Mouse (Mus musculus) cerebellum, adult 8-10 months (tissue): ENCODE data around the gene Abraxas1.

ENCODE experiments used
- DNase-seq: peaks from one replicate; pipeline ENCODE4 v3.0.0; 2022

The Abraxas1 gene

DNA sequence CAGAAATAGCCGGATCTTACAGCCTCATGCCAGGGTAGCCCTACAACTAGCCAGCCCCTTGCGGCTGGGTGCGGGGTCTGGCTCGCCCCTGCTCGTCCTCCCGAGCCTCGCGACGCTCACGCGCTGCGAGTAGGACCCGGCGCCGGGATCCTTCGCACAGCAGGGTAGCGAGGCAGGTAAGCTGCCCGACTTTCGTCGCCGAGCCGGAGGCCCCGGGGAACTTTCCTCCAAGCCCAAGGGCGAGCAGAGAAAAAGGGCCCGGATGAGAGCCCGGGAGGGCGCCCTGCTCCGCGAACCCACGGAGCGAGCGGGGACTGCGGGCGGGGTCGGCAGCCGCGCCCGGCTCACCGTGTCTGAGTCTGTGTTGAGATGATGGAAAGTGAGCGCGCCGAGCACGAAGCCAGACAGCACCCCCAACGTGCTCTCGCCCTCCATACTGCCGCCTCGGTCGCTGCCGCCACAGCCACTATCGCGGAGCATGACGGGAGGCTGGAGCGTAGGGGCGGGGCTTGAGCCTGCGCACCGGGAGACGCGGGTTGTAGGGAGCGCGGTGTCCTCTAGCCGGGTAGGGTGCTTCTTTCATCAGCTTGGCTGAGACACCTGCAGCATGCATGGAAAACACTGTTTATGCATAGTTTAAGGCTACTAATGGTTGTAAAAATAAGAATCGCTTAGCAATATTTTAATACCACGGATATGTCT is at the start of gene Abraxas1:
Abraxas1 (minus strand) TSS at position 483 of the 702 bp plus-strand sequence.
- DNase-seq = peak; percentile 83

DNA sequence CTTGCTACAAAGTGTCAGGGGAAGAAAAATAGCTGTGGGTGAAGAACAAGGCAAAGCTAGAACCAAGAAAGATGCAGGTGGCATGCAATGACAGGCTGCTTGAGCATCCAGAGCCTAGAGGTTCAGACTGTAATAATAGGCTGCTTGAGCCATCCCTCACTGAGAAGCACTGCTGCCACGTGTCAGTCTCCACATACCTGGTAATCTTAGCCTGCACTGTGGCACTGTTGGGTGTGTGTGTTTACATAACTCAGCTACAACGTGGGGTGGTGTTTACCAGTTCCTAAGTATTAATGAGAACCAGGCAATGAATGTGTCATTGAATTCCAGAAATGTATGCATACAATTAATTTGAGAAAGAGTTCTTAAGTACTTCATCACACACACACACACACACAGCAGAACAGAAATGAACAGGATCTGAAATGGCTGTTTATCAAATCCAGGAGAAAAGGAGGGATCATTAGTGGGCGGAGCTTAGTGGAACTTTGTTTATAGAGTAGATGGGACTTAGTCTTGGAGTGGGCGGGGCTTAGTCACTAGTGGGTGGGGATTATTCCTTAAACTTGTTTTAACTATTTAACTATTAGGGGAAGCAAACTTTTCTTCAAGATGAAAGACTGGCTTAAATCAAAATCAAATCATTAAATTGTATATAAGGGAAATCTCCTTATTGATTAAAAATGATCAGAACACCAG is 48.6 kb upstream of the Abraxas1 start:
- no peak for DNase-seq

DNA sequence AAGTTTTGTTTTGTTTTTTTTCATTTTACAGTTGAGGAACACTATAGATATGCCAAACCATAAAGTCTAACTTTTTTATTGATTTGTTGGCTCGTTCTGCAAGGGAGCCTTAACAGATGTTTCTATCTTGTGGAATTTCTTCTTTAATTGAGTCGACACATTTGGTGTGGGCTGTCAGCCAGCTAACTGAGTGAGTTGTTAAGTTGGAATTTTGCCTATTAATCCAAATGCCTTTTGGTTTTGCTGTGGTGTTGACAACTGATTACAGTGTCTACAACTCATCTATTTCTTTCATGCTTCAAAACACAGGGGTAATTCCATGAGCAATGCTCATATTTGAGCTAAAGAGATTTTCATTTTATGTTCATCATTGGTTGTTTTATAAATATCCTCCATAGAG is 45.4 kb upstream of the Abraxas1 start:
- DNase-seq = no peak

DNA sequence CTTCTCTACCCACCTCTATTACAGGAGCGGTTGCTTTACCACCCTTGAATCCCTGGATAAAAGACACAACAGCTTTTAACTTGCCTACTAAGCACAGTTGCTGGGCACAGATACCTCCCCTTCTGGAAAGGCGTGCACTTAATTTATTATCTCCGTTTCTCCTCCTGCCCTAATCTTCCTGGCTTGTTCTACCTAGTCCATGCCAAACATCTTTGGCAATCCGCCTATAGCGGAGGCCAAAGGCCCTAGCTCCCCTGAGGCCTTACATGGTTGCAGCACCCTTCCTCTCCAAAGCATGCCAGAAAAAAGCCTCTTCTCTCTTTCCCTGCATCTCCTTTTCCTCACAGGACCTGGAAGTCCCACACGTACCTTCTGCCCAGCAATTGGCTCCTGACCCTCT is 43.7 kb upstream of the Abraxas1 start:
- no peak for DNase-seq

DNA sequence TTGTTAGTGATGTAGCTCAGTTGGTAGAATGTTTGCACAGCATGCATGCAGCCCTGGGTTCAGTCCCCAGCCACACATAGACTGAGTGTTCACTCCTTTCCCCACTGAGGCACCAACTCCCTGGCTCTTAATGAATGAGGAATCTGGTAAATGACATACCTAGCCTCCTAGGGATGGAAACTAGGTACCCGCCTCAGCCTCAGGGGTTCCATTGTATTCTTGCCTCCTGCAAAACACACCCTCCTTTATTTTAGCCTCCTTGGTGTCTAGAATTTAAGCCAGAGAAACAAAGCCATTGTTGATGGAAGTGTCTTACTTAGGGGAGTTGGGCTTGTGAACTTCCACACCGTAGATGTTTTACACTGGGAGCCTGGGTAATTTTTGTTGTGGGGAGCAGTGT is 42.3 kb upstream of the Abraxas1 start:
- no peak for DNase-seq

DNA sequence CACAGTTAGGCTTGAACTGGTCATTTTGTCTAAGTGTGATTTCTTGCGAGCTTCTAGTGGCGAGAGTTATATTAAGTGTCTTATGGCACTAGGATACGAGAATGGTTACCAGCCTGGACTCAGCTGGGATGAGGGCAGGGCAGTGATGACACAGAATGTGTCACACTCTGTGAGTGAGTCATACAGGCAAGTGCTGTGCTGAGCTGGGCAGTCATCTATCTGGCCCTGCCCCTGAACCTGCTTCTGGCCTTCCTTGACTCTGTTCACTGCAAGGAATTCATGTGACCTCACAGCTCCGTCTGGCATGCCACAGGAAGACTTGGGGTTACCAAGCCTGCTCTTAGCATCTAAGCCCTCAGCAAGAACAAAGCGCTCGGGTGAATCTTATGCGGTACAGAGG is 41.0 kb upstream of the Abraxas1 start:
- DNase-seq = no peak

DNA sequence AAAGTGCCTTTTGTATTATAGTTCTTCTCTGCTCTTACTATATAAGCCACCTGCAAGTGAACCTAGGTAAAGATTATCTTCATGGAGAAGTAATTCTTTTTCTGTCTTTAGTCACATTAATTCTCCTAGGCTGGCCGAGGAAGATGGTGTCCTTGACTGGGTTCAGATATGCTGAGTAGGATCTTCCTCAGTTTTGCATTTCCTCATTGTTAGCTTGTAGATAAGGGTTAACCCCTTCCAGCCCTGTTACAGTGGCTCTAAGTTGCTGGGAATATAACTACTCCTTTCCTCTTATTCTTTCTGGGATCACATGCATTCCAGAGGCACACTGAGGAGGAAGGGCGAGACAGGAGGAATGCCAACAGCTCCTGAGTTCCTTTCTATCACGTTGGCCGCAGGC is 40.4 kb upstream of the Abraxas1 start:
- DNase-seq = no peak

DNA sequence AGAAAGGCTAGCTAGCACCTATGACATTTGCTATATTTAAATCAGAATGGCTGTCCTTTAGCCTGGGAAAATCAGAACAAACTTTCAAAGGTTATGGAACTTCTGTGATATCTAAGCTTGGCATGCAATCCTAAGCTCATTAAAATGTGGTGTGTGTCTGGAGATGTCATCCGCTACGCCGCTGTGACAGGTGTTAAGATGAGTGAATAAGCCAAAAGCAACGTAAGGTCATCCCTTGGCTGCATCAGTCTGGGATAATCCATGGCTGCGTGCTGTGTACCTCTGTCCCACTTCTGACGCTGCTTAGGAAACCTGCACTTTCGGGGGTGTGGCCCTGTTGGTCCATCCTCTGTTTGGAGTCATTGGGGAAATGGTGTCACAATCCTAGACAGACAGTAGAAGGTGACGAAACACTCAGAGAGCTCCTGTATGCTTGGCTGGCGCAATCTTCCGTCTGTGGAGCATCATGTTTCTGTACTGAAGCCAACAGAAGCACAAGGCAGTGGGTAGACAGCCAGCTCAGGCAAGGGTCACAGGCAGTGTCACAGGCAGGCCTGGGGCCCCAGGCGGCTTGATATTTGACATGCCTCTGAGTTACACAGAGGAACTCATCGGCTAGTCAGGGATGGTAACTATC is 39.8 kb upstream of the Abraxas1 start:
- DNase-seq = no peak

DNA sequence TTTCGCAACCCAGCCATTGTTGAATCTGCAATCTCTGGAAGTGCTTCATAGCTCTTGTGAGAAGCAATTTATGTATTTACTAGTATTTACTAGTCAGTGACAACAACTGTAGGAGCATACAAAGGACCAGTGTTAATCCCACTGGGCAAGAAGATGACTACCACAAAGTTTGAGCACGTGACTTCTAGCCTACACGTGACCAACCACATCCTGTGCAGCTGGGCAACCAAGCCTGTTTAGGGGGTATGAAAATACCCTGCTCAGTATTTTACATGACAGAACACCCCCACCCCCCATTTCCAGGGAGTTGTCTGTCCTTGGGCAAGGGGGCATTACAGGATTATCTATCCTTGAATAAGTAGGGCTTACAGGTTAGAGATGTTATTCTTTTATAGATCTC is 35.8 kb upstream of the Abraxas1 start:
- no peak for DNase-seq

DNA sequence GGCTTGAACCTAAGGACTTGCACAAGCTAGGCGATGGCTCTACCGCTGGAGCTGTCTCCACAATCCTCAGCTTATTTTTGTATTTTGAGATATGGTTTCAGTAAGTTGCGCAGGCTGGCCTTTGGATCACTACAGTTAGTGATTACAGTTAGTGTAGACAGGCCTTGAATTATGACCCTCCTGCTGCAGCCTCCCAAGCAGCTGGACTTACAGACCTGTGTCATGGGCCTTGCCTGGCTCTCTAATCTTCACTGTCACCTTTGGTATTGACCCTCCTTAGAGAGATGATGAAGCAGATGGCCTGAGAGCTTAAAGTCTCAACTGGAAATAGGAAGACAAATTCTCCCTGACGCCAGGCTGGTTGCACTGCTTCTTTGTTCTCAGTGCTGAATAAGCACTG is 33.2 kb upstream of the Abraxas1 start:
- DNase-seq = no peak

DNA sequence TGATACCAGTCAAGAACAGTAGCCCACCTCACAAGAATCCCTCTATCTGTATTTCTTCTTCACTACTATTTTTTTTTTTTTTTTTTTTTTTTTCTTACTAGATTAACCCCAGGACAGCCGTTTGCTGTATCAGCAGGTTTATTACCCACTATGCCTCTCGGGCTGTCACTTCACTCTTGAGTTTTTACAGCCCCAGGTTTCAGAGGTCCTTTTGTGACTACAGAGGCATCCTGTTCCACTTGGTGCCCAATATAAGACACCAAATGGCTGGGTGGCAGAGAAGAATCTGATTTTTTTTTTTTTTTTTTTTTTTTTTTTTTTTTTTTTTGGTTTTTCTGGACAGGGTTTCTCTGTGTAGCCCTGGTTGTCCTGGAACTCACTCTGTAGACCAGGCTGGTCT is 26.4 kb upstream of the Abraxas1 start:
- DNase-seq = no peak

DNA sequence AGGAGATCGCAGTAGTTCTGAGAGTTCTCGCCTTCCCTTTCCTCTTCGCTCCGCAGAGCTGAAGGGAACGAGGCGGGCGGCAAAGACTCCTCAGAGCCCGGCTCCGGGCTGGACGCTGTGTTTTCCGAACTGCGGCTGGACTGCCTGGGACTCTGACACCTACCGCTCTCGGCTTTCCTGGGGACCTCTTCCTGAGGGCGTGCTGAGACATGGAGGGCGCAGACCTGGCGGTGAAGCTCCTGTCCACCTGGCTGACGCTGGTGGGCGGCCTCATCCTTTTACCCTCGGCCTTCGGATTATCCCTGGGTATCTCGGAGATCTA is 25.8 kb upstream of the Abraxas1 start:
- no peak for DNase-seq

DNA sequence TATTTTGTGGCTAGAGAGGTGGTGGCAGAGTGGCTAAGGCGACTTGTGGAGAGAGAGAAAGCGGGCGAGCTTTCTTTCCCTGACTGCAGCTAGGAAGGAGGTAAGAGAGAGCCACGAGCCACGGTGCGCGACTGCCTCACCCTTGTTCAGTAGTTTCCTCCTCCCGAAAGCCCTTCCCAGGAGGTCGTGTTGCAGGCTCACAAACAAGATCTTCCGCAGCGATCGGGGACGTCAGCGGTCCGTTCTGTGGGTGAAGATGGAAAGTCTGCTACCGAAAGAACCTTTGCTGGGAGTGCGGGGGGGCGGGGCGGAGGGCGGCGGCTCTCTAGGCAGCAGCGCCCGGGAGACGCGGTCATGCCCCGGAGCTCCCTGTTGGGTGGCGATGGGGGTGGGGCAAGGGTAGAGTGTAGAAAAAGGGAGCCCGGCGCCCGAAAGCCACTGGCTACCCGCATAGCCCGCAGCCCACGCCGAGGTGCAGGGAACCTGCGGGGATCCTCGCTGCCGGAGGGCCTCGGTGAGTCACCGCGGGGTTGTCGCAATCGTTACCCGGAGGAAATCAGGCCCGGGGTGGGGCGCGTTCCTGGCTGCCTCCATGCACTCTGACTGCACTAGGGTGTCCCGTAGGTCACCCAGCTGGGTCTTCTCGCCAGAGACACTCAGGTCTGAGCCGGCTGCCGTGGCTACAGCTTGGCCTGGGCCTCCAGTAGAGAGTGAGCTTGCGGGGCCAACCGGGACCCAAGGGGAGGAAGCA is 25.3 kb upstream of the Abraxas1 start:
- DNase-seq = peak; percentile 61

DNA sequence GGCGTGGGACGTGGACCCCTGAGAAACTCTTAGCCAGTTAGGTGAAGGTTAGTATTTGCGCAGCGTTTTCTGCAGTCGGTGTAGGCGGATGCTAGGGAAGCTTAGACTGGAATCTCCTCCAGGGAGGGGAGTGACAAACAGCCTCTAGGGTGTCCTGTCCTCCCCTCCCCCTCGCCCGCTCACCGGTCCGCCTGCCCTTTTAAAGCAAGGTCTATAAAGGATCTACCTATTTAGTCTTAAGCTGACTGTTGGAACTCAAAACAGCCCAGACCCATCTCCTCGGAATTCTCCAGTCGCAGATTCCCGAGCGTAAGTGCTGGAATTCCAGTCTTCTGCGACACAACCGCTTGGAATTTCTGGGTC is 24.7 kb upstream of the Abraxas1 start, which contains the start of gene Gpat3:
Gpat3 (plus strand) TSS at position 229 of the 363 bp plus-strand sequence.
- DNase-seq = peak; percentile 51

DNA sequence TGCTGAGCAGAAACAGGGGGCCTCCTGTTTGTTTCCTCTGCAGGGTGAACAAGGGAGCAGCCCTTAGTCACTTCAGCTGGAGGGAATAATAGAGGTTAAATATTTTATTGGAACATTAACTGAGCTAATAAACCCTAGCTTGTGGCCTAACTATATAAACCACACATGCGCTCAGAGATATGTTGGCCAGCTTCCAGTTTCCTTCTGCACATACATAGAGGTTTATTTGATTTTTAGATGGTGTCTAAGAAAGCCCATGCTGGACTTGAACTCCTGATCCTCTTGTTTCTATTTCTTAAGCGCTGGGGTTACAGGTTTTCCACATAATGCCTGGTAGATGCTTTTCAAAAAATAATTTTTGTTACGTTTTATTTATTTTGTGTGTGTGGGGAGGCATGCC is 23.7 kb upstream of the Abraxas1 start:
- no peak for DNase-seq

DNA sequence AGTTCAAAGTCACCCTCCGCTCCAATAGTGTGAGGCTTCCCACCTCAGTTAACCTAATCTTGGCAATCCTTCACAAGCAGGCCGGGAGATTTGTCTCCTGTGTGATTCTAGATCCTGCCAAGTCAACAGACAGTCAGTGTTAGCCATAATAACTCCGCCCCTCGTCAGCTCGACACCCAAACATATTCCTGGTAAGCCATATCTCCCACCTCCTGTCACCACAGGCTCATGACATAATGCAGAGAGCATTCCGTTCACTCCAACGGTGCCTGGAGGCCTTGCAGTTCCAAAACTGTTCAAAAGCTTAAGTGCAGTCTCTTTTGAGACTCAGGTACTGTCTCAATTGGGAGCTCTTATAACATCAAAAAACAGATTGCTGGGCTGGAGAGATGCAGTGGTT is 17.1 kb upstream of the Abraxas1 start:
- no peak for DNase-seq

DNA sequence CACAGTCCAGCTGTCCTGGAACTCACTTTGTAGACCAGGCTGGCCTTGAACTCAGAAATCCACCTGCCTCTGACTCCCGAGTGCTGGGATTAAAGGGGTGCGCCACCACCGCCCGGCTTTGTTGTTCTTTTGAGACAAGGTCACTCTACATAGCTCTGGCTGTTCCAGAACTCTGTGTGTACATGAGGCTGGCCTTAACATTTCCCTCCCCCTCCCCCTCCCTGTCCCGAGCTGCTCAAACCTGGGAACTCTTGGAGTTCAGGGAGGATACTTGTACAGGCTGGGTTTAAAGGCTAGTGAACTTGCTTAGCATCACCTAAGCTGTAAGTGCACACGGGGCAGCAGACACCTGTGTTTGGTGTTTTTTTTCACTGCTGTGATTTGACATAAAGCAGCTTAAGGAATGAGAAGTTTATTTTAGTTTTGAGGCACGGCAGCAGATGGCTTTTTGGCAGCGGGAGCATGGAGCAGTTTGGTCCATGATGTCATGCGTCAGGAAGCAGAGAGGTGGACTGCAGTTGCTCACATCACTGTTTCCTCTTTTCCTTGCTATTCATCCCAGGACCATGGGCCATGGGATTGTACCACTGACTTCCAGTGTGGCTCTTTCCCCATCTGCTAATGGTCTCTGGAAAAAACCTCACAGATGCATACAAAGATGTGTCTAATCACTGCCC is 15.2 kb upstream of the Abraxas1 start:
- no peak for DNase-seq

DNA sequence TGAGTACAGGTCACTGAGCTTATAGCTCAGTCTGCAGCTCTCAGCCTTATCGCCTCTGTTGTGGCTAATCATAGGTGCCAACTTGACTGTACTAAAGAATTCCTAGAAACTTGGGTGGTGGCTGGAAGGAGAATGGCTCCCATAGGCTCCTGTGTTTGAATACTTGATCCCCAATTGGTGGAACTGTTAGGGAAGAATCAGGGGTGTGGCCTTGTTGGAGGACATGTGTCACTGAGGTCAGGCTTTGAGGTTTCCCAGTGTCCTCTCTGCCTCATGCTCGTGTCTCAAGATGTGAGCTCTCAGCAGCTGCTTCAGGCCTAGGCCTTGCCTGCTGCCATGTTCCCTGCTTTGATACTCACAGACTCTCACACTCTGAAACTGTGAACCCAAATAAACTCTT is 13.1 kb upstream of the Abraxas1 start:
- DNase-seq = no peak

DNA sequence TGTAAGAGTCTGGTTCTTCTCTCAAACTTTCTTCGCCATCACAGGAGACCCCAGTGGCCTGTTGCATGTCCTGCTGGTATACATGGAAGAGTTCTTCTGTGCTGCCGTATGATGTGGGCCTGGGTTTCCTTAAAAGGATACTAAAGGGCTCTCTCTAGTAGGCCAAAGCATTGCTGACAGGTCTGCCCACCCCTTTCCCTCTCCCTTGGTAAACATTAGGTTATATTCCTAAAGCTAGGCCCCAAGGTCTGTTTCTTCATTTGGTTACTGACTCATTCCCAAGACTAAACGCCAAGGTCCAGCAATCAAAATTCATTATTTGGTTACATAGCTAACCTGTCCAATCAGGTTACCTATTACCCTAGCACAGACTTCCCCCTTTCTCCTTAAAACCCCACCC is 11.9 kb upstream of the Abraxas1 start:
- no peak for DNase-seq

DNA sequence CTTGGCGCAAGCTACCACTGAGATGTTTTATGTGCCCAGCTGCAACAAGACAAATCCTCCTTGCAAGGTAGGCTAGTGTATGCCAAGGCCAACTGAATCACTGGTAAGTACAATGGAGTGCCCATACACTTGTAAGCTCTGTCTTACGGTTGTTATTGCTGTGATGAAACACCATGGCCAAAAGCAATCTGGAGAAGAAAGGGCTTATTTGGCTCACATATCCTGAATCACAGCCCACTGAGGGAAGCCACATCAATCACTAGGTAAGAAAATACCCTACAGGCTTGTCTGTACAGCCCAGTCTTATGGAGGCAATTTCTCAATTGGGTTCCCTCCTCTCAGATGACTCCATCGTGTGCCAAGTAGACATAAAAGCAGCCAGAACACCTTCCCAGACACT is 7.9 kb upstream of the Abraxas1 start:
- DNase-seq = no peak

DNA sequence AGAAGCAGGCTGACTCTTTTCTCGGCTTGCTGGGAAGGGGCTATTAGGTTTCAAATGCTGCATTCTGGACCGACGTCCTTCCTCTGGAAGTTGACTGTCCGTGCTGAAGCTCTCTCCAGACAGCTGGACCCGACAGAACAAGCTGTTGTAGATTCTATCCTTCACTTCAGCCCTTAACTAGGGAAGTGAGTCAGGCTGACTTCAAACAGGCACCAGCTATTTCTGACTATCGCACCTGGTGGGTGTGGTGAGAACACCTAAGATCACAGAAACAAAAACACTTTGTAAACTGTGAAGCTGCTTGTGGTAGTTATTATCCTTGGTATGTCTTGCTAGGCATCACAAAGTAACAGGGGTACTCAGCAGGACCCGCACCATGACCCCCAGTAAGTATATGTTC is 5.8 kb upstream of the Abraxas1 start:
- DNase-seq = no peak

DNA sequence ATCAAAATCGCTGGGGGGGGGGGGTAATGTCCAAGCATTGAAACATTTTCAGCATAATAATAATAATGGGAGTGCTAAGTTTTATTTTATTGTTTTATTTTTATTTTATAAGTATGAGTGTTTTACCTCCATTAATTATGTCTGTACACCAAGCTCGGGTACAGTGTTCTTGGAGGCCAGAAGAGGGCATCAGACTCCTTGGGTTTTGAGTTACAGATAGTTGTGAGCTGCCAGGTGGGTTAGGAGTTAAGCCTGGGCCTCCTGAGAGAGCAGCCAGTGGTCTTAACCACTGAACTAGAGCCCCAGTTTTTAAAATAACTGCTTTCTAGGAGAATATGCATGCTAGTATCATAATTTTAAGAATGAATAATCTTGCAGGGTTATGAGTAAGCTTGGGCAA is 5.2 kb upstream of the Abraxas1 start:
- no peak for DNase-seq

DNA sequence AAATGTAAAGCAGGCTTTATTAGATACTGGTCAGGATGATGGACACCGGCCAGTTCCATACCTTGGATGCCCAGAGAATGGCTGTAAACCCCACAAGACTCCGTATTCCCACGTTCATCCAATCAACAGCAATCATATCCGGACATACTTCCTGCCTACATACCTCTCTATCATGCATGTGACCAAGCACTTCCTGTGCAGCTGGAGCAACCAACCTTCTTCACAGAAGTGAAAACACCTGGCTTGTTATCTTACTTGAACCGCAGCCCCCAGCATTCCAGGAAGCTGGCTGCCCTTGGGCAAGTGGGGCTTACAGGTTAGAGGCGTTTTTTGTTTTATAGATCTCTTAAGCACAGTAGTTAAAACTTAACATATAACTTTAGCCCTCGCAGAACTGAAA is 2.1 kb upstream of the Abraxas1 start:
- DNase-seq = no peak
